Mouse (Mus musculus) gastrocnemius, adult 2 months (tissue): ENCODE results near the gene Nme4. TPM values are rescaled to one million over a fixed set of nuclear protein-coding genes. Genes with fewer than 3 reads are reported as not detected.
"Not testable (repeated sequence)": the region's sequence is repeated elsewhere in the genome, so short reads cannot be mapped to it uniquely, and the experiment has no call there.

Source experiments
- DNase-seq: peaks from one replicate; pipeline ENCODE4 v3.0.0; 2022
- H3K27ac ChIP-seq: fragments of 200-600 bp; 2 replicates; pipeline ENCODE4 v1.8.1; 2022; ENCODE audit warnings: mild to moderate bottlenecking
- H3K4me3 ChIP-seq: fragments of 200-600 bp; 2 replicates; pipeline ENCODE4 v1.8.1; 2022; ENCODE audit warnings: mild to moderate bottlenecking, moderate library complexity
- CTCF ChIP-seq: fragments of 200-600 bp; IDR thresholded peaks from 2 replicates; pipeline ENCODE4 v1.8.1; 2022; ENCODE audit warnings: antibody characterized with exemption, mild to moderate bottlenecking, moderate library complexity
- intact Hi-C: fragments of 180-260 bp; cut with DNase I; formaldehyde crosslinking; loops from one replicate; pipeline ENCODE4 v1.15.1; 2025
- total RNA-seq, 2 experiments: library from RNA; stranded (reverse); gene quantifications; 2 replicates each; pipeline ENCODE4 v1.2.3; 2021

Nme4 gene
- total RNA-seq, 2 experiments from 2014 or later, result 1.6 to 2.5 TPM

DNA sequence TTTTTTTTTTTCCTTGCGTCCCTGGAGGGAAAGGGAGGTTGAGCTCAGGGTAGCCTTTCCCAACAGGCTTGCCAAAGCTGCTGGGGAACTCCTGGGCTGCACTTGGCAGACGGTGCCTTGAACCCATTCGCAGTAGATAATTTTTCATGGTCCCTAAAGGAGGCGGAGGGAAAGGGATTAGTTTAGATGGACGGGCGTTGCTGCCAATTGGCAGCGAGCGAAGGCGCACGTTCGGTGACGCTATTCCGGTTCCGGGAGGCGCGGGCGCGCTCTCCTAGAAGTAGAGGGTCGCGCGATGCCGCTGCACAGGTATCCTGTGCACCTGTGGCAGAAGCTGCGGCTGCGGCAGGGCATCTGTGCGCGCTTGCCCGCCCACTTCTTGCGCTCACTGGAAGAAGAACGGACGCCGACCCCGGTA, 27.9 kb upstream of the Nme4 start, which contains the start of gene Mrpl28:
Mrpl28 (plus strand) TSS at position 234 of the 418 bp plus-strand sequence.
- Histone ChIP-seq H3K27ac (peak within 1 kb of the TSS; percentile 92), H3K4me3 (peak within 1 kb of the TSS; percentile 93)
- TF ChIP-seq CTCF, result no peak
- intact Hi-C loops, result no loop called here
- peak; percentile 95 for DNase-seq

- peak overlapping the region; percentile 92; the same call in 1 of the 2 replicates for H3K27ac ChIP-seq
- peak overlapping the region; percentile 93 for H3K4me3 ChIP-seq
- DNase-seq, result no peak
- intact Hi-C loops, result no loop called here
- TF ChIP-seq CTCF, result no peak
Observed at GRCm38 (mm10) chr17:26122431-26123140, 27.2 kb upstream of the Nme4 start.

DNA sequence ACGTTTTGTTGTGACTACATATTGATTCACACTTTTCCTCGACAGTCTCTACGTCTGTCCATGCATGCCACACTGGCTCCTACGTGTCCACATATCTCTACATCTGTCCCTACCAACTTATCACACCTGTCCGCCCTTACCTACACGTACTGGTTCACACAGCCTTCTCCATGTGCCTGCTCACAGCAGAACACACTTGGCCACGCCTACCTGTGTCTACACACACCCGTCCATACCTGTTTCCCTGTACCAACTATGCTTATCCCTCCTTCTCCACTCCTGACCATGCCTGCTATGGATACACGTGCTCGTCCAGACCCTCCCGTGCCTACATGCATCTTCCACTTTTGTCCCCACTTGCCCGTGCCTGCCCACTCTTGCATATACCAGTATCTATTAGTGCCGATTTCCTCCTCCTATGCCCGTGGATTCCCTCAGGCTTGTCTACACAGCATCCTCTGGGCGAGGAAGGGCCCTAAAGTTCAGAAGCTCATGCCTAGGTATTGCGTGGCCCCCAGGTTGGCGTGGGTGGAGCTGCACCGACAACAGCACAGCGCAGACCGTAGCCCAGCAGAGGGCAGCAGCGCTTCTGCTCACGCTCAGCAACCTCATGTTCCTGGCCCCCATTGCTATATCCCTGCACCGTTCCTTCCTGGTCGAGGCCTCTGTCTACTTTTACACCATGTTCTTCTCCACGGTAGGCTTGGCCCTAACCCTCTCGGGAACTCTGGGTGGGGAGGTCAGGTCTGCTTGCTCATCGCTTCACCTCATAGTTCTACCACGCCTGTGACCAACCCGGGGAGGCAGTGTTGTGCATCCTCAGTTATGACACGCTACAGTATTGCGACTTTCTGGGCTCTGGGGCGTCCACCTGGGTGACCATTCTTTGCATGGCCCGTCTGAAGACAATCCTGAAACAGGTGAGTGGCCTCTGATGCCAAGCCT, 24.6 kb upstream of the Nme4 start:
- intact Hi-C loops, result no loop called here
- Histone ChIP-seq H3K27ac (no peak overlapping the region), H3K4me3 (no peak overlapping the region)
- TF ChIP-seq CTCF, result peak; percentile 66
- peak; percentile 73 for DNase-seq

DNA sequence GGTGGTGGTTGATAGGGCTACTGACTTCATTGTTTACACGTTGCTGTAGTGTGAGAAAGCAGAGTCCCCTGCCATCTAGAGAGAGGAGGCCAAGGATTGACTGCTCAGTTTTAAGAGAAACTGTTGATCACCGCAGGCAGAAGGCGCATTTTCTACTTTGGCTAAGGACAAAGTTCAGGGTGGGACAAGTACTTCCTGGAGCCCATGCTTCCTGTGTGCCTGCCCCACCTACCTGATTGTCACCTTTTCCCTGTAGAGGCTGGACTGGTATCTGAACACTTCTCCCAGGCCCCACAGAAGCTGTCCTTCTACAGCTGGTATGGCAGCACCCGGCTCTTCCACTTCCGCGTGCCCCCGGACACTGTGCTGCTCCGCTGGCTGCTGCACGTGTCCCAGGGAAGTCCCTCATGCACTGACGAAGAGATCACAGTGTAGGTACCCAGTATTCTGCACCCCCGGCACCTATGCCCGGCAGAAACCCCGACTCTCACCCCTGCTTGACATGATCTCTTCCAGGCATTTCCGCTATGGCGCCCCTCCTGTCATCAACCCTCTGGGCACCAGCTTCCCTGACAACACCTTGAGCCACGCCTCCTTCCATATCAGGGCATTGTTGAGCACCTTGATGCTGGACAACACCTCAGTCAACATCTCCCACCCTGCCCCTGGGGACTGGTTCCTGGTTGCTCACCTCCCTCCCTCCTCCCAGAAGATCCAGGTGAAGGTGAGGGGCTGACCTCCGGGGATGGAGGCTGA, 21.3 kb upstream of the Nme4 start:
- Histone ChIP-seq H3K27ac (no peak overlapping the region), H3K4me3 (no peak overlapping the region)
- DNase-seq, result no peak
- TF ChIP-seq CTCF, result no peak
- intact Hi-C loops, result no loop called here

DNA sequence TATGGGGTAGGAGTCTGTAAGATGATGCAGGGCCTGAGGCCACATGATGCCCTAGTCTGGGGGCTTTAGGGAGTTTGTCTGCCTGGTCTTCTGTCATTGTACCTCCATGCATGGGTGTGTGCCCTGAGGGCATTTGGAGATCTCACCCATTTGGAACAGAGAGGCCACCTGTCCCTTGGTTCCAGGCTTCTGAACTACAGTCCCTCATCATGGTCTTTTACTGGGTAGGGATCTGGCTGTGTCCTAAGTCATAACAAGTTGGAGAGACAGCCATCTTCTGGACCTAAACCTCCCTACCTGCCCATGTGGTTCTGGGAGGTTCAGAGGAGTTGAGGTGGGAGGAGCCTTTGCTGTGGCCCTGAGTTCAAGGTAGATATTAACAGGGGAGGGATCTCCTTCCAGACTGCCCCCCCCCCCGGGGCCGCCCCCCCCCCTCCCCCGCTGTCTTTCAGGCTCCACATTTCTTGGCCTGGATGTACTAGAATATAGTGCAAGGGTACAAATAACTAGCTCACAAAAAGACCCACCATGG, 20.6 kb upstream of the Nme4 start:
- no peak for DNase-seq
- no peak overlapping the region for H3K4me3 ChIP-seq
- H3K27ac ChIP-seq, result no peak overlapping the region
- no peak for TF ChIP-seq CTCF
- intact Hi-C loops, result no loop called here

DNA sequence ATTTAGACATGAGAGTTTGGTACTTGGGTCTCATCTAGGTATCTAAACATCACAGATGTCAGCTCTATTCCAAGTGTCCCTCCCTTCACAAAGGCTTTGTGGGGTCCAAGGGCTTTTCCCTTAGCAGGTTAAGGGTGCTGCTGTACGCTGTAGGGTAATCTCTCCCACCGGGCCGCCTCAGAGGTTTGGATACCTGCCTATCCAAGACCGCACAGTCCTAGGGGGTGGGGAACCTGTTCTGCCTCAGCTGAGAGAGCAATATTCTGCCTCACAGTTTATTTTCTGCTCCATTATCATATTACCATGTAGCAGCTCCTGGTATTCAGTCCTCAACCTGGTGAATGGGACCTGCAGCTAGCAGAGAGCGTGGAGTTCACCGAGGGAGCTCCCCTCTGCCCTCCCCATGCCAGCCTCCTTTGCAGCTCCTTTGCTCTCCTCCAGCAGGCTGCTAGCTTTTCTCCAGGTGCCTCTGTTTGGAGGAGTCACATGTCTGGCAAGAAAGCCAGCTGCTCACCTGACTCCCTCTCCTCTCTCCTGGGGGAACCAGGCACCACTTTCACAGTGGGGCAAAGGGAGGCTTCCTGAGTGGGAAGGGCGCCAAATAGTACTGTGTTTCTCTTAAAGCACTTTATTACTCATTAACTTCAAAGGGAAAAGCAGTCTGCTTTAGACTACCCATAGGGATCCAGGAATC, 19.9 kb upstream of the Nme4 start:
- TF ChIP-seq CTCF, result no peak
- Histone ChIP-seq H3K27ac (no peak overlapping the region), H3K4me3 (no peak overlapping the region)
- no peak for DNase-seq
- intact Hi-C loops, result no loop called here

- H3K27ac ChIP-seq, H3K4me3 ChIP-seq, intact Hi-C loops, DNase-seq: not testable (repeated sequence)
Observed at GRCm38 (mm10) chr17:26114461-26114860, 19.1 kb upstream of the Nme4 start.

GRCm38 (mm10) chr17:26114061-26114460, 18.7 kb upstream of the Nme4 start:
- no peak for TF ChIP-seq CTCF
- no peak for DNase-seq
- intact Hi-C loops, result no loop called here
- Histone ChIP-seq H3K27ac (peak overlapping the region; percentile 46; the same call in 1 of the 2 replicates), H3K4me3 (peak overlapping the region; percentile 85)

- peak; percentile 74 for DNase-seq
- H3K27ac ChIP-seq, result peak within 1 kb of the TSS; percentile 46; the same call in 1 of the 2 replicates
Observed at GRCm38 (mm10) chr17:26113181-26113948, 18.0 kb upstream of the Nme4 start, which contains the start of gene Tmem8. Gene Tmem8 (plus strand): TSS chr17:26113299.

GRCm38 (mm10) chr17:26112751-26113150, 17.3 kb upstream of the Nme4 start:
- DNase-seq, result no peak
- intact Hi-C loops, result no loop called here
- no peak for TF ChIP-seq CTCF
- no peak overlapping the region for H3K27ac ChIP-seq
- H3K4me3 ChIP-seq, result peak overlapping the region; percentile 85

More at GRCm38 (mm10) chr17:26113181-26113948, 18.0 kb upstream of the Nme4 start, which contains the start of gene Tmem8:
- intact Hi-C loops, result no loop called here
- peak; percentile 30; the same call in 1 of the 2 replicates for TF ChIP-seq CTCF
- H3K4me3 ChIP-seq, result peak within 1 kb of the TSS; percentile 85

- no peak for TF ChIP-seq CTCF
- intact Hi-C loops, result no loop called here
- DNase-seq, result no peak
Observed at GRCm38 (mm10) chr17:26111722-26112121, 16.3 kb upstream of the Nme4 start.

More at GRCm38 (mm10) chr17:26111722-26112121, 16.3 kb upstream of the Nme4 start:
- Histone ChIP-seq H3K4me3 (no peak overlapping the region), H3K27ac (no peak overlapping the region)
